Mouse (Mus musculus) limb, embryonic 12.5 days (tissue): Measurements from ENCODE around the gene Lima1. TPM values are rescaled to one million over a fixed set of nuclear protein-coding genes. Genes with fewer than 3 reads are reported as not detected.
"Not testable (repeated sequence)": the region's sequence is repeated elsewhere in the genome, so short reads cannot be mapped to it uniquely, and the experiment has no call there.

Source experiments
- ATAC-seq: fragments of 200-750 bp; cut with Nextera tagmentation; 2 replicates; pipeline ENCODE4 v1.8.0; 2017; ENCODE audit warnings: low read depth, moderate TSS enrichment; ENCODE audit not compliant: insufficient number of reproducible peaks, insufficient read depth, low FRiP score, low TSS enrichment
- H3K27ac ChIP-seq: fragments of 300-500 bp; sonication (generic); 2 replicates; pipeline ENCODE4 v1.5.1; 2016; ENCODE audit warnings: mild to moderate bottlenecking, moderate library complexity
- H3K27me3 ChIP-seq: fragments of 300-500 bp; sonication (generic); 2 replicates; pipeline ENCODE4 v1.6.1; 2016; ENCODE audit warnings: mild to moderate bottlenecking, moderate library complexity
- H3K36me3 ChIP-seq: fragments of 300-500 bp; sonication (generic); 2 replicates; pipeline ENCODE4 v1.6.1; 2016; ENCODE audit warnings: mild to moderate bottlenecking, moderate library complexity
- H3K4me1 ChIP-seq: fragments of 300-500 bp; sonication (generic); replicated peaks from 2 replicates; pipeline ENCODE4 v1.6.1; 2016
- H3K4me2 ChIP-seq: fragments of 300-500 bp; sonication (generic); 2 replicates; pipeline ENCODE4 v1.6.1; 2016; ENCODE audit warnings: mild to moderate bottlenecking, moderate library complexity
- H3K4me3 ChIP-seq: fragments of 300-500 bp; sonication (generic); replicated peaks from 2 replicates; pipeline ENCODE4 v1.5.1; 2016; ENCODE audit warnings: mild to moderate bottlenecking
- H3K9ac ChIP-seq: fragments of 300-500 bp; sonication (generic); replicated peaks from 2 replicates; pipeline ENCODE4 v1.6.1; 2016; ENCODE audit warnings: mild to moderate bottlenecking, moderate library complexity
- H3K9me3 ChIP-seq: fragments of 300-500 bp; sonication (generic); 2 replicates; pipeline ENCODE4 v1.6.1; 2016; ENCODE audit warnings: mild to moderate bottlenecking, moderate library complexity
- WGBS: fragments of 180-500 bp; shearing (Covaris S2); methylation state at CpG from one replicate; pipeline ENCODE4 v1.1.7; 2016; 5-methylcytosine and 5-hydroxymethylcytosine counted together
- polyA plus RNA-seq: library from polyadenylated mRNA; unstranded; fragments of >200 nt; fragmentation: Nextera tagmentation; extraction: Ambion mirVana; gene quantifications from 2 replicates; pipeline ENCODE4 v1.2.1, GENCODE M21; 2016

The Lima1 gene
- polyA plus RNA-seq, 1 experiment from 2014 or later = 79.4 TPM

DNA sequence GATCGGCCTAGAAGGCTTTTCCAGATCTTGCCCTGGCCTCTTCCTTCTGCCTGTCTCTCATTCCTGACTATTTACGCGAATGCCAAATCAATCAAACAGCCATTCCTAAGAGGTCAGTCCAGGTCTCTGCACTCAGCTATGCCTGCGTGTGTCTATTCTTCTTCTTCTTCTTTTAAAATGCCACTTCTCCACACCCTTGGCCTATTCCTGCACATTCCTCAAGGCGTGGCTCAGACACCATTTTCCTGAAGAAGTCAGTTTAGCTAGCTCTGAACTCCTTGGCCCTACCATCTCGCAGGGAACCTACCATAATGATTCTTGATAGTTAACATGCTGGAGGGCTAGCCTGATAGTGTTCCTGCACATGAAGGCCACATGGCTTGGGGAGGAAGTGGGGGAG is 75.5 kb downstream of the Lima1 start:
- WGBS = 72% methylated on average over 6 of the region's 6 CpGs
- Histone ChIP-seq H3K4me2 (no peak overlapping the region), H3K9ac (no peak overlapping the region), H3K4me1 (peaks cover 52% of the 10 kb centered on the region), H3K9me3 (no peaks in the 10 kb centered on the region), H3K36me3 (peaks cover 67% of the 10 kb centered on the region), H3K27me3 (no peaks in the 10 kb centered on the region), H3K4me3 (no peak overlapping the region), H3K27ac (no peak overlapping the region)
- ATAC-seq = no peak

DNA sequence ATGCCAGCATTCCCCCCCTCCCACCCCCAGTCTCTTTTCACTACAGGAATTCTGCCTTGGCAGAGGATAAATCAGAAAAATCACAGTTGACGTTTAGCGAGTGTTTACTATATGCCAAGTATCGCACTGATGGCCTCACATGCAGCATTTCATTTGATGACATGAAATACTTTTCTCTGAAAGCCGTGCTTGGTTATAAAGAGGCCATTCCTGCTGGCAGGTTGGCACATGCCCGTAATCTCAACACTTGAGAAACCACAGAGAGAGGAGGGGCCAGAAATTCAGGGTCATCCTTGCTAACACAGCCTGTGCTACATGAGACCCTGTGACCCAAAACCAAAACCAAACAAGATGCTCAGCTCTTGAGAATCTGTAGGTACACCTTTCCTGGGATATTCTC is 77.4 kb downstream of the Lima1 start:
- no peak for ATAC-seq
- Histone ChIP-seq H3K4me2 (no peak overlapping the region), H3K4me1 (peaks cover 40% of the 10 kb centered on the region), H3K9me3 (no peaks in the 10 kb centered on the region), H3K4me3 (no peak overlapping the region), H3K36me3 (peaks cover 75% of the 10 kb centered on the region), H3K27ac (no peak overlapping the region; the same call in 1 of the 2 replicates), H3K9ac (no peak overlapping the region), H3K27me3 (no peaks in the 10 kb centered on the region)
- 71% methylated on average over 5 of the region's 5 CpGs for WGBS

DNA sequence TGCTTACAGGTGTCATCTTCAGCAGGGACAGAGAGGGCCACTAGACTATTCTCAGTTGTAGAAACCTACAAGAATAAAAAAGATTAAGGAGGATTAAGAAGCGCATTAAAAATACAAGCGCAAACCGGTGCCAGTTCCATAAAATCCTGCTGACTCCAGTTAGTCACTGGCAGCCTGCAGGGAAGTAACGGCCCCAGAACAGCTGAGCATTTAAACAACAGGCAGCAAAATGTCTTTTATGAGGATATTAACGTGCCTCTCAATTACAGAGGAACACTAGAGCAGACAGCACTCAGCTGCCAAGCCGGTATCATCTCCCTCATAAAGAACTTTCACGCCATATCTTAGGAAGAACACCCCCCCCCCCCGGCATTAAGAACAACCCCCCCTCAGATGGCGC is 78.5 kb downstream of the Lima1 start:
- Histone ChIP-seq H3K9me3 (no peaks in the 10 kb centered on the region), H3K4me1 (peaks cover 28% of the 10 kb centered on the region), H3K9ac (no peak overlapping the region), H3K27ac (no peak overlapping the region), H3K27me3 (no peaks in the 10 kb centered on the region), H3K4me2 (no peak overlapping the region), H3K36me3 (peaks cover 87% of the 10 kb centered on the region), H3K4me3 (no peak overlapping the region)
- ATAC-seq = no peak
- 45% methylated on average over 9 of the region's 9 CpGs for WGBS

DNA sequence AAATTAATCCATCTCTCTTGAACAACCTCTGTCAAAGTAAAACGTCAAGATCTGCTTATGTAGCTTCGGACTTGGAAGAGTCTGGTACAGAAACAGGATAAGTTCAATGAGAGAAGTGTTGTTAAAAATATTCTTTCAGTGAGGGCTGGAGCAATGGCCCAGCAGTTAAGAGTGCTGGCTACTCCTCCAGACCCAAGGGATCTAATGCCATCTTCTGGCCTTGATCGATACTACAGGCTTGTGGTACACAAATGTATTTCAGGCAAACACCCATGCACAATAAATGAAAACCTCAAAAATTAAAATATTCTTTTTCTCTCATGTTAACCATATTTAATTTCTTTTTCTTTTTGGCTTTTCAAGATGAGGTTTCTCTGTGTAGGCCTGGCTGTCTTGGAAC is 79.2 kb downstream of the Lima1 start:
- Histone ChIP-seq H3K4me2 (no peak overlapping the region), H3K27ac (no peak overlapping the region), H3K4me1 (peaks cover 24% of the 10 kb centered on the region), H3K9me3 (no peaks in the 10 kb centered on the region), H3K9ac (no peak overlapping the region), H3K27me3 (no peaks in the 10 kb centered on the region), H3K36me3 (peaks cover 90% of the 10 kb centered on the region), H3K4me3 (no peak overlapping the region)
- no peak for ATAC-seq
- 84% methylated on average over 3 of the region's 3 CpGs for WGBS

DNA sequence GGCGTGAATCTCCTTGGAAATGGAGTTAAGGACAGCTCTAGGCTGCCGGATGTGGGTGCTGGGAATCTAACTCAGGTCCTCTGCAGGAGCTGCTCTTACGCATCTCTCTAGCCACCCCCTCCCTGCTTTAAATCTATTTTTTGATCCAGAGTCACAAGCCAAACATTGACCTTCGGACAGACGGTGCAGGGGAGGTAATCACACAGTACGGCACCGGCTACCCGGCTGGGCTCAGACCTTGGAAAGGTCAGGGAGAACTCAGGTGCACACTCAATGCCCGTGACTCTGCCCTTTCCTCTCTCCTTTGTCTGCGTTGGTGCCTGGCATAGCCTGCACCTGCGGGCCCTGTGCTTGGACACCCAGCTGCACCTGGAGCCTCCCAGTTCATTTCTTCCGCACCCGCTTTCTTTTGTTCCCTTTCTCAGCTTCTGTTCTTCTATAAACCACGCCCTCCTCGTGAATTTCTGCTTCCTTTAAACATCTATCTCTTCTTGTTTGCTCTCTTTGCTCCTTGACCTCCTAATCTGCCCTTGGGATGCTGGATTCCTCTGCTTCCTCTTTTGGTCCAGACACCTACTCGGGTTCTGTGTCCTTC is 82.9 kb downstream of the Lima1 start:
- no peak for ATAC-seq
- Histone ChIP-seq H3K9ac (no peak overlapping the region), H3K27me3 (no peaks in the 10 kb centered on the region), H3K27ac (no peak overlapping the region), H3K4me1 (peaks cover 8% of the 10 kb centered on the region; the same call in 1 of the 2 replicates), H3K4me3 (no peak overlapping the region), H3K4me2 (no peak overlapping the region), H3K36me3 (peaks cover 92% of the 10 kb centered on the region), H3K9me3 (no peaks in the 10 kb centered on the region)
- WGBS = 96% methylated on average over 16 of the region's 16 CpGs

DNA sequence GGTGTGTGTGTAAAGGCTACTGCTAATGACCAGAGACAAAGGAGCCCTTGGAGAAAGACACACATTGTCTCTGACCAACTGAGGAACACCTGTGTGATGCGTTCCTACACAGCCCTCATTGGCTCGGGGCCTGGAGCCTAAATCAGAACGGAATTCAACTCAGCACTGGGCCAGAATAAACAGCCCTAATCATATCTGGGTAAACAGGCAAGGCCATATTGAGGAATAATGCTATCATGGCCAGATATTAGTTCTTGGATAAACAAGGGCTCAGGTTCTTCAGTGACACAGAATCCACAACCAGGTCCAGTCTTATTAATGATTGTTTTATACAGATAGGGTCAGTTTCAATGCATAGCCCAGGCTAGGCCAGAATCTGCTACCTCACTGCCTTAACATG is 84.3 kb downstream of the Lima1 start:
- Histone ChIP-seq H3K4me1 (no peaks in the 10 kb centered on the region), H3K36me3 (peaks cover 95% of the 10 kb centered on the region), H3K27ac (no peak overlapping the region), H3K4me2 (no peak overlapping the region), H3K4me3 (no peak overlapping the region), H3K9ac (no peak overlapping the region), H3K9me3 (no peaks in the 10 kb centered on the region), H3K27me3 (no peaks in the 10 kb centered on the region)
- ATAC-seq = no peak
- WGBS = 91% methylated on average over 3 of the region's 3 CpGs

DNA sequence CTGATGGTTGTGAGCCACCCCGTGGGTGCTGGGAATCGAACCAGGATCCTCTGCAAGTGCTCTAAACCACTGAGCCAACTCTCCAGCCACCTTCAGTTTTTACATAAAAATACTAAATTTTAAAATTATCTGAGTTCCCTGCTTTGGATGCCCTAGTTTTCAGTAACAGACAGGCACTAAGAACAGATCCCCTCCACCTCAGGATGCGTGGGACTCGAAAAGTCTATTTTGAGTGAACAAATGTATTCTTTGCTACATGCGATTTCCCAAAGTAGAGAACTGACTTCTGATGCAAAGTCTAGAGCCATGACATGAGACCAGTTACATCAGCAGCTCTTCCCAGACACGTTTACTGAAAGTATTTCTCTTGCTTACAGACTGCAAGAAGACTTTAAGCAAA is 84.8 kb downstream of the Lima1 start:
- Histone ChIP-seq H3K27me3 (no peaks in the 10 kb centered on the region), H3K9me3 (no peaks in the 10 kb centered on the region), H3K4me1 (no peaks in the 10 kb centered on the region), H3K36me3 (peaks cover 96% of the 10 kb centered on the region), H3K9ac (no peak overlapping the region), H3K4me3 (no peak overlapping the region), H3K4me2 (no peak overlapping the region), H3K27ac (no peak overlapping the region)
- ATAC-seq = no peak
- 91% methylated on average over 6 of the region's 6 CpGs for WGBS

DNA sequence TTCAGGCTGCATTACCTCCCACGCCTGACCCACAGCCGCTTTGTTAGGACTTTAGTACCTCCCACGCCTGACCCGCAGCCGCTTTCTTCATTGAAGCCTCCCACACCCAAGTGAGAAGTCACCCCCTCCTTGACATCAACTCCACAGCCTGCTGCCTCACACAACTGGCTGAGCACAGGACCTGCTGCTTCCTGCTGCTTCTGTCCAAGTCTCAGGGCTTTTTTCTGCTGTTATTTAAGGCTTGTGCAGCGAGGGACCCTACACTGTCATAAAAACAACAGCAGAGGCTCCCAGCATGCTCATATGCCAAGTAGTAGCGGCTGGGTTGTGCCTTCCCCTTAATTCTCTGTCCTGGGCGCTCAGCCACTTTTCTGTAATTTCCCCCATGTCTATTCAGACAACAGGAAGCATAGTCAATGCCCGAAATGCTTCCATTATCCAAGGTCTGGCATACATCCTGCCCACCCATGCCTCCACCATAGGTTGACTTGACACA is 87.6 kb downstream of the Lima1 start:
- no peaks in the 10 kb centered on the region for H3K9me3 ChIP-seq
- no peak overlapping the region for H3K4me2 ChIP-seq
- no peak overlapping the region for H3K27ac ChIP-seq
- 75% methylated on average over 9 of the region's 9 CpGs for WGBS
- no peak for ATAC-seq
- peaks cover 98% of the 10 kb centered on the region for H3K36me3 ChIP-seq
- no peak overlapping the region for H3K9ac ChIP-seq
- no peaks in the 10 kb centered on the region for H3K4me1 ChIP-seq
- no peaks in the 10 kb centered on the region for H3K27me3 ChIP-seq
- no peak overlapping the region for H3K4me3 ChIP-seq

DNA sequence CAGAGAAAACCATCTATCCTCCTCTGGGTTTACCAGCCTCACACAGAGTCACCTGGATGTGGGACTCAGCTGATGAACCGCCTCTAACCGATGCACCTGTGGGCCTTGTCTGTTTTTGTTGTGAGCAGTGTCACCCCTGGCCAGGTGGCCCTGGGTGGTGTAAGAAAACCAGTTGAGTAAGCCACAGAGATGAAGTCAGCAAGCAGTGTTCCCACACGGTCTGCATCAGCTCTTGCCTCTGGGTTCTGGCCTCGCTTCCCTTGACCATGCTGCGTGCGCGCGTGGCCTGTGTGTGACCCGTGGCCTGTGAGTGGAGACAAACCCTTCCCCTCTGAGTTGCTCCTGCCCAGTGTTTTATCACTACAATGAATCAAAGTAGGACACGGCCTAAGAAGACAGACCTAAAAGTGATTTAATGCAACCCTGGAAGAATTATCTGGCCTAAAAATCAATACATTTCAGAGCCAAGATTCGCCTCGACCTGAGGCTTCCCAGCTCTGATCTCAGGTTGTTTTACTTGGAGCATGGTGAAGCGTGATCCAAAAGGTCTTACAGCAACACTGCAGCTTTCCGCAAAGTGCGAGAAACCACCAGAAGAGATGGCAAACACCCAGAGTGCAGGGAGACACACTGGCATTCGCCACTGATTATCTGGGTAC is 96.5 kb downstream of the Lima1 start:
- H3K27ac ChIP-seq = no peak overlapping the region
- H3K4me2 ChIP-seq = no peak overlapping the region
- H3K4me1 ChIP-seq = no peaks in the 10 kb centered on the region
- H3K4me3 ChIP-seq = no peak overlapping the region
- 92% methylated on average over 16 of the region's 16 CpGs for WGBS
- peaks cover 61% of the 10 kb centered on the region for H3K36me3 ChIP-seq
- ATAC-seq = no peak
- no peaks in the 10 kb centered on the region for H3K9me3 ChIP-seq
- no peaks in the 10 kb centered on the region for H3K27me3 ChIP-seq
- no peak overlapping the region; the same call in 1 of the 2 replicates for H3K9ac ChIP-seq

DNA sequence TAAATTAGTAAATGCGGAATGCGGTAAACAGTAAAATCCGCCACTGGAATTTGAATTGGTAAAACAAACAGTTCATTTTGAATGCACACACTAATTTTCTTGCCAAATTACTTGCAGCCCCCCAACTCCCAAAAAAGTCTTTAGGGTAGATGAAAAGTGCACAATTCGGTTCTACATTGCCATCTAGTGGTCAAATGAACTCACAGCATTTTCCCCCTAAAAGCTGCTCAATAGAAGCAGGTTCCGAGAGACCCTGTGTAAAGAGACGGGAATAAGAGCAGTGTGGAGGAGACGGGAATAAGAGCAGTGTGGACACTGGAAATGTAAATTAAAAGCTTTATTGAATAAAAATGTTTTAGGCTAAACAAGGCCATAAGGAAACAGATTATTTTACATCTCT is 97.1 kb downstream of the Lima1 start:
- Histone ChIP-seq H3K4me2 (no peak overlapping the region), H3K4me1 (no peaks in the 10 kb centered on the region; the same call in 1 of the 2 replicates), H3K36me3 (peaks cover 54% of the 10 kb centered on the region), H3K9me3 (no peaks in the 10 kb centered on the region), H3K27ac (no peak overlapping the region), H3K4me3 (no peak overlapping the region), H3K9ac (no peak overlapping the region), H3K27me3 (no peaks in the 10 kb centered on the region)
- ATAC-seq = no peak
- 27% methylated on average over 7 of the region's 7 CpGs for WGBS

DNA sequence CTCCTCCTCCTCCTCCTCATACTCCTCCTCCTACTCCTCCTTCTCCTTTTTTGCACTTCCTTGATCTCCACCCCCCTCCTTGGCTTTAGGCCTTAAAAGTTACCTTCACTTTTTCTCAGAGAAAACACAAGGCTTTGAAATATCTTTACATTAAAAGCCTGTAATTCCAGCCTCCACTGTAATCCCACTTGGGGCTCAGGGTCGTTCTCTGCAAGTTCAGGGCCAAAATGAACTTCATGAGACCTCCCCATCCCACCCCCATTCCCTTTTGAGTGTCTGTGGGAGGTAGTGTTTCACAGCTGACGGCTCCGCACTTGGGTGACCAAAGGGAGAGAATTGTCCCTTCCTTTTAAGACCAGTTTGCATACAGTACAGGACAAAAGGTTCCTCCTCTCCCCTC is 102.3 kb downstream of the Lima1 start:
- no peak for ATAC-seq
- no peaks in the 10 kb centered on the region for H3K27me3 ChIP-seq
- peaks cover 6% of the 10 kb centered on the region for H3K36me3 ChIP-seq
- H3K4me2 ChIP-seq = peak overlapping the region; percentile 70
- H3K9ac ChIP-seq = no peak overlapping the region
- H3K9me3 ChIP-seq = no peaks in the 10 kb centered on the region
- peaks cover 12% of the 10 kb centered on the region for H3K4me1 ChIP-seq
- 30% methylated on average over 3 of the region's 3 CpGs for WGBS
- H3K27ac ChIP-seq = peak overlapping the region; percentile 94
- peak overlapping the region; percentile 71 for H3K4me3 ChIP-seq

DNA sequence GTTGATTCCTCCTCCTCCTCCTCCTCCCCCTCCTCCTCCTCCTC is 102.6 kb downstream of the Lima1 start, which contains the start of gene Cers5:
TSS of gene Cers5 (minus strand) at position 5 of the 44 bp plus-strand sequence.
- H3K4me3 ChIP-seq = peak within 1 kb of the TSS; percentile 71
- not testable (repeated sequence) for H3K27me3 ChIP-seq, ATAC-seq, H3K36me3 ChIP-seq, H3K9me3 ChIP-seq
- H3K9ac ChIP-seq = peak within 1 kb of the TSS; percentile 93
- peak within 1 kb of the TSS; percentile 70 for H3K4me2 ChIP-seq
- peaks cover 13% of the 10 kb centered on the region for H3K4me1 ChIP-seq
- H3K27ac ChIP-seq = peak within 1 kb of the TSS; percentile 94
